Mouse (Mus musculus) forebrain, embryonic 11.5 days (tissue): Measurements from ENCODE around the gene Fgl2. TPM values are rescaled to one million over a fixed set of nuclear protein-coding genes. Genes with fewer than 3 reads are reported as not detected.
A peak's percentile ranks its signal among the peaks of the same experiment; 100 is the strongest.

Experiments used
- ATAC-seq: fragments of 200-750 bp; cut with Nextera tagmentation; replicated peaks from 2 replicates; pipeline ENCODE4 v1.8.0; 2017; ENCODE audit warnings: moderate TSS enrichment; ENCODE audit not compliant: low FRiP score
- DNase-seq: peaks from one replicate; pipeline ENCODE4 v3.0.0-alpha.2; 2017; ENCODE audit warnings: low spot score
- H3K27ac ChIP-seq: fragments of 300-500 bp; sonication (generic); 2 replicates; pipeline ENCODE4 v1.5.1; 2014; ENCODE audit warnings: low read depth, low read length
- H3K27me3 ChIP-seq: fragments of 300-500 bp; sonication (generic); 2 replicates; pipeline ENCODE4 v1.6.1; 2014; ENCODE audit warnings: mild to moderate bottlenecking, low read length, mixed read lengths; ENCODE audit not compliant: control insufficient read depth, insufficient read depth
- H3K36me3 ChIP-seq: fragments of 300-500 bp; sonication (generic); 2 replicates; pipeline ENCODE4 v1.6.1; 2014; ENCODE audit warnings: mild to moderate bottlenecking, low read length, moderate library complexity, mixed read lengths; ENCODE audit not compliant: control insufficient read depth, insufficient read depth
- H3K4me1 ChIP-seq: fragments of 300-500 bp; sonication (generic); replicated peaks from 2 replicates; pipeline ENCODE4 v1.6.1; 2014; ENCODE audit warnings: low read length, mixed read lengths; ENCODE audit not compliant: control insufficient read depth, insufficient read depth
- H3K4me2 ChIP-seq: fragments of 300-500 bp; sonication (generic); 2 replicates; pipeline ENCODE4 v1.6.1; 2014; ENCODE audit warnings: low read depth, mild to moderate bottlenecking, low read length, moderate library complexity, mixed read lengths; ENCODE audit not compliant: severe bottlenecking
- H3K4me3 ChIP-seq: fragments of 300-500 bp; sonication (generic); 2 replicates; pipeline ENCODE4 v1.5.1; 2014; ENCODE audit warnings: low read depth, low read length
- H3K9ac ChIP-seq: fragments of 300-500 bp; sonication (generic); 2 replicates; pipeline ENCODE4 v1.6.1; 2014; ENCODE audit warnings: low read length
- H3K9me3 ChIP-seq: fragments of 300-500 bp; sonication (generic); 2 replicates; pipeline ENCODE4 v1.6.1; 2016; ENCODE audit warnings: low read length, mixed read lengths; ENCODE audit not compliant: control insufficient read depth
- WGBS: fragments of 180-500 bp; shearing (Covaris S2); extraction: QIAGEN DNeasy Blood & Tissue Kit; methylation state at CpG from one replicate; pipeline ENCODE4 v1.1.7; 2014; 5-methylcytosine and 5-hydroxymethylcytosine counted together
- polyA plus RNA-seq: library from polyadenylated mRNA; unstranded; fragments of >200 nt; fragmentation: Nextera tagmentation; extraction: Ambion mirVana; gene quantifications from 2 replicates; pipeline ENCODE4 v1.2.1, GENCODE M21; 2014

Fgl2 gene
- polyA plus RNA-seq, 1 experiment from 2014 or later = 1.6 TPM

- ATAC-seq = no peak
- Histone ChIP-seq H3K27ac (no peak overlapping the region), H3K4me2 (no peak overlapping the region), H3K36me3 (no peaks in the 10 kb centered on the region), H3K27me3 (no peaks in the 10 kb centered on the region), H3K4me3 (no peak overlapping the region), H3K9me3 (no peaks in the 10 kb centered on the region), H3K9ac (no peak overlapping the region), H3K4me1 (no peaks in the 10 kb centered on the region)
- no peak for DNase-seq
These were observed 20.8 kb upstream of the Fgl2 start for GRCm38 (mm10) chr5:21351678-21352077.

DNA sequence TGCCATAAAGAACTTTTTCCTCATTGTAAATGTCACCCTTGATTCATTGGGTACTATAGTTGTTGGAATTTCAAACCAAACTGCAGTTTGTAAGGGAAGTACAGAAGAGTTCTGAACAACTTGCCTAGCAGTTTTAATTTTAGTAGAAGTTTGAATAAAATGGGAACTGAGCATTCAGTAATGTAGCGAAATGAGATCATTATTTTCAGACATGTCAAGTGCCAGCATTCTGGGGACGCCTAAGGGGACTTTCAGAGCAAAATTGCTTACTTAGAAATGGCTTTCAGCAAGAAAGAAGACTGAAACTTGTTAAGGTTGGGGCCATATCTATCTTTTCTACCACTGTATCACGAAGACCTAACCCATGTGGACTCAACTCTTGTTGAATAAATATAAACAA lies 13.8 kb upstream of the Fgl2 start:
- 87% methylated on average over 3 of the region's 3 CpGs for WGBS
- Histone ChIP-seq H3K27me3 (no peaks in the 10 kb centered on the region), H3K4me1 (no peaks in the 10 kb centered on the region)

GRCm38 (mm10) chr5:21363343-21363742 lies 9.1 kb upstream of the Fgl2 start:
- no peaks in the 10 kb centered on the region for H3K36me3 ChIP-seq
- 88% methylated on average over 3 of the region's 3 CpGs for WGBS
- ATAC-seq = no peak
- 0 out of 2 replicates have a peak, but pooled peaks cover 3% of the 10 kb centered on the region for H3K4me1 ChIP-seq
- H3K27me3 ChIP-seq = no peaks in the 10 kb centered on the region
- no peak for DNase-seq
- H3K9me3 ChIP-seq = no peaks in the 10 kb centered on the region
- H3K9ac ChIP-seq = no peak overlapping the region
- H3K4me3 ChIP-seq = no peak overlapping the region
- H3K4me2 ChIP-seq = no peak overlapping the region
- H3K27ac ChIP-seq = no peak overlapping the region

More for the DNA sequence above, 13.8 kb upstream of the Fgl2 start:
- H3K4me2 ChIP-seq = no peak overlapping the region
- ATAC-seq (no peak), DNase-seq (no peak)
- no peaks in the 10 kb centered on the region for H3K9me3 ChIP-seq
- H3K4me3 ChIP-seq = no peak overlapping the region
- H3K9ac ChIP-seq = no peak overlapping the region
- H3K36me3 ChIP-seq = no peaks in the 10 kb centered on the region
- H3K27ac ChIP-seq = no peak overlapping the region

DNA sequence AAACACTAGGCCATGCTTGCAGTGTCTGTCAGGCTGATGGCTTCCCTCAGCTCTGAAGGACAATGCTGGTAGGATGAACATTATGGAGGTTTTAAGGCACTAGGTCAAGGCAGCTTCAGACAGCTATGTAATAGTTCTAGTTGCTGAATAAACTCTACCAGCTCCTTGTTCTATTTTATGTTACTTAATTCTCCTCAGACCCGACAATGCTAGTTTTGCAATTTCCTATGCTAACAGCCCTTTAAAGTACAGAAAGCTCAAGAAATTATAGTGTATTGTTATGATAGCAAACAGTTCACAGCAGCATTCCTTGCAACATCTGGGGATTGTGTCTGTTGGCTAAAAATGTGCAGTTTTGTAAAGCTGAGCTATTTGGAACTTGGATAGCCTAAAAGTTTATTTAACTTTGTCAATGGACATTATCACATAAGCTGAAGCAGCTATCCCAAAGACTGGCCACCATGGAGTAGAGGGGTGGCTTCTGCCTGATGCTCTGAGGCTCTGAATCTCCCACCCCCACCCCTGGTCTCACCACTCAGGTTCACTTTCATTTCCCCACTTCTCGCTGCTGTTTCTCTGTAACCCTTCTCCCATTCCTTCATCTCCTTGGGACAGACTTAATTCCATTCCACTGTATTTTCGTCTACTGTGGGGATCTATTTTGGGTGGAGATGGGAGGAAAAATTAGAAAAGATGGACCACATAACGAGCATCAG lies 5.9 kb upstream of the Fgl2 start:
- Histone ChIP-seq H3K9me3 (no peaks in the 10 kb centered on the region), H3K4me3 (no peak overlapping the region), H3K27me3 (no peaks in the 10 kb centered on the region), H3K9ac (no peak overlapping the region), H3K4me2 (no peak overlapping the region), H3K4me1 (0 out of 2 replicates have a peak, but pooled peaks cover 3% of the 10 kb centered on the region), H3K27ac (no peak overlapping the region), H3K36me3 (no peaks in the 10 kb centered on the region)
- DNase-seq (no peak), ATAC-seq (no peak)
- 57% methylated on average over 4 of the region's 4 CpGs for WGBS

- H3K4me1 ChIP-seq = 0 out of 2 replicates have a peak, but pooled peaks cover 3% of the 10 kb centered on the region
- no peaks in the 10 kb centered on the region for H3K27me3 ChIP-seq
- no peak overlapping the region for H3K9ac ChIP-seq
- H3K9me3 ChIP-seq = no peaks in the 10 kb centered on the region
- DNase-seq (no peak), ATAC-seq (peak; percentile 51; the same call in 1 of the 2 replicates)
- H3K4me3 ChIP-seq = no peak overlapping the region
- WGBS = 9% methylated on average over 2 of the region's 2 CpGs
- no peak overlapping the region for H3K4me2 ChIP-seq
- 0 out of 2 replicates have a peak overlapping the region, but pooled peaks have one; percentile 12 for H3K27ac ChIP-seq
- no peaks in the 10 kb centered on the region for H3K36me3 ChIP-seq
These were observed 4.9 kb upstream of the Fgl2 start for GRCm38 (mm10) chr5:21367514-21367913.

- H3K27ac ChIP-seq = no peak overlapping the region
- H3K27me3 ChIP-seq = no peaks in the 10 kb centered on the region
- H3K36me3 ChIP-seq = no peaks in the 10 kb centered on the region
- ATAC-seq (no peak), DNase-seq (no peak)
- WGBS = 89% methylated on average over 5 of the region's 5 CpGs
- 0 out of 2 replicates have a peak, but pooled peaks cover 3% of the 10 kb centered on the region for H3K4me1 ChIP-seq
- no peaks in the 10 kb centered on the region for H3K9me3 ChIP-seq
- no peak overlapping the region for H3K4me2 ChIP-seq
- H3K9ac ChIP-seq = no peak overlapping the region
- no peak overlapping the region for H3K4me3 ChIP-seq
These were observed 2.1 kb upstream of the Fgl2 start for GRCm38 (mm10) chr5:21370218-21370947.

DNA sequence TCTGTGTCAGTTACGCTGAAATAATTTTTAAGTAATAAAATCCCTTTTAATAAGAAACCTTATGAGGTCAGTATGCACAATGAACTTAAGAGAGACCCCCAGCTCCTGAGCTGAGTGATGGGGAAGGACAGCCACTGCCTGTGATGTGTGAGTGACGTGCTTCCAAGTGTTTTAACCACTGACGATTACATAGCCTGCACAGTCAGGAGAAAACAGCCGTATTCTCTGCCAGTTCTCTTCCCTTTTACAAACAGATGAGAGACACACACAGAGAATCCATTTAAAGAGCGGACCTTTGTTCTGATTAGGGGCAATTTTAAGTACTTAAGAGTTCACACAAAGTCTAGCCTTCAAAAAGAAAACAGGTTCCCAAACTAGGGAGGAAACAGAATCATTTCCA lies 522 bp upstream of the Fgl2 start:
- Histone ChIP-seq H3K9ac (no peak overlapping the region; the same call in 1 of the 2 replicates), H3K27ac (no peak overlapping the region)
- WGBS = 36% methylated on average over 5 of the region's 5 CpGs

GRCm38 (mm10) chr5:21373180-21373518 lies 707 bp downstream of the Fgl2 start:
- no peak for DNase-seq
- H3K4me3 ChIP-seq = peak overlapping the region; percentile 40; the same call in 1 of the 2 replicates
- no peaks in the 10 kb centered on the region for H3K27me3 ChIP-seq
- 71% methylated on average over 7 of the region's 7 CpGs for WGBS
- ATAC-seq = no peak
- no peaks in the 10 kb centered on the region for H3K4me1 ChIP-seq
- H3K36me3 ChIP-seq = no peaks in the 10 kb centered on the region
- H3K9me3 ChIP-seq = no peaks in the 10 kb centered on the region
- no peak overlapping the region for H3K27ac ChIP-seq
- H3K9ac ChIP-seq = peak overlapping the region; percentile 69; the same call in 1 of the 2 replicates
- H3K4me2 ChIP-seq = peak overlapping the region; percentile 85

More for the DNA sequence above, 522 bp upstream of the Fgl2 start:
- no peak overlapping the region; the same call in 1 of the 2 replicates for H3K4me3 ChIP-seq
- DNase-seq (no peak), ATAC-seq (no peak)
- H3K36me3 ChIP-seq = no peaks in the 10 kb centered on the region
- H3K4me2 ChIP-seq = peak overlapping the region; percentile 85; the same call in 1 of the 2 replicates
- H3K4me1 ChIP-seq = 0 out of 2 replicates have a peak, but pooled peaks cover 3% of the 10 kb centered on the region
- no peaks in the 10 kb centered on the region for H3K9me3 ChIP-seq
- H3K27me3 ChIP-seq = no peaks in the 10 kb centered on the region
